Mouse (Mus musculus) Patski (cell line): ENCODE data around the gene Trappc2l. TPM values are rescaled to one million over a fixed set of nuclear protein-coding genes. Genes with fewer than 3 reads are reported as not detected.

ENCODE experiments used
- ATAC-seq: fragments of 100-300 bp; one replicate; pipeline ENCODE4 v1.8.0; 2021
- CTCF ChIA-PET: fragments of 350-600 bp; sonication (Branson Sonifier 250); formaldehyde crosslinking; loops from one replicate; lab custom pipeline; 2022; ENCODE audit warnings: inconsistent platforms; lab: Charles Lee
- POLR2A ChIA-PET: fragments of 350-600 bp; sonication (Branson Sonifier 250); formaldehyde crosslinking; loops from one replicate; lab custom pipeline; 2022; ENCODE audit warnings: antibody characterized with exemption, inconsistent platforms; lab: Charles Lee
- DNase-seq: peaks from one replicate; pipeline ENCODE4 v3.0.0-alpha.2; 2011; ENCODE audit warnings: low read depth, low spot score
- H3K27me3 ChIP-seq: fragments of 371-371 bp; one replicate; pipeline ENCODE4 v1.5.1; 2021
- CTCF ChIP-seq: fragments of 100-300 bp; IDR thresholded peaks from one replicate; pipeline ENCODE4 v1.5.1; 2021
- in situ Hi-C: fragments of 300-500 bp; cut with MboI; formaldehyde crosslinking; loops from 3 replicates; pipeline ENCODE4 v1.11.1; 2018; ENCODE audit warnings: low pct_unique_long_range_greater_than_20kb, mixed read lengths
- polyA plus RNA-seq: library from polyadenylated mRNA; unstranded; gene quantifications from one replicate; pipeline ENCODE4 v1.2.3, GENCODE M21; 2021

Trappc2l gene
- 99.5 TPM for polyA plus RNA-seq

DNA sequence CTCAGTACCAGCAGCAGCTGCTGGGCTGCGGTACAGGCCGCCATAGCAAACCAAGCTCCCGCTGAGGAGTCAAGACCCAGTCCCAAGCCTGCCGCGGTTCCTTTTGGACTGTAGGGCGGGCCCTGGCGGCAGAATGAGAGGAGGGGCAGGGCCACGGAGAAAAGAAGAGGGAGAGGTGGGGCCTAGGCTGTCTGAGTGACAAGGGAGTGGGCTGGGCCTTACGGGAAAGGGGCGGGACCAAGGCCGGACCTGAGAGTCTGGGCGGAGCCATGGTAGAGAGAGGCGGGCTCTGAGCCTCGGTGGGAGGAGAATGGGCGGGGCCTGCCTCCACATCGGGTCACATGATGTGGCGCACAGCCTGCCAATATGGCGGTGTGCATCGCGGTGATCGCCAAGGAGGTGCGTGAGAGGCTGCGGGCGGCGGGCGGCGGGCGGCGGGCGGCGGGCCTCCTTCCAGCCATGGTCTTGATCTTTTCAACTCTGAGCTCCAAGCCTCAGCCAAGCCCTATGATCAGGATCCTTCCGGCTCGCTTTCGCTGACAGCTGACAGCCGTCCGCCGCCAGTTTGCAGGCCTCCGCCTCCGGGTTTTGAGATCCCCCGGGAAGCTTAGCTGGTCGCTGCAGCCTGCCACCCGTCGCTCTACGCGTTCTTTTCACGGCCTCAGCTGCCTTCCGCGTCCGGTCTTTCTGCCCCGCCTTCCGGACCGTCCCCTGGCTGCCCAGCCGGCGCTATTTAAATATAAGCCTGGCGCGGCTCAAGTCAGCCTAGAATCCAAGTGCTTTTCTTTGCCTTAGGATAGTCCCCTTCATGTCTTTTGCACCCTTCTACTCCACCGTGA lies at the start of gene Trappc2l, which contains the start of gene Galns:
TSS of gene Trappc2l (plus strand) at position 346 of the 839 bp plus-strand sequence.
TSS of gene Galns (minus strand) at position 169 of the 839 bp plus-strand sequence.
- in situ Hi-C loops, result no loop called here
- peak; percentile 93 for ATAC-seq
- TF ChIP-seq CTCF, result no peak
- DNase-seq, result peak; percentile 86
- H3K27me3 ChIP-seq, result no peaks in the 10 kb centered on the region
- CTCF ChIA-PET, result interaction anchor here (2.4 kb wide), 1 partner anchor 43 kb away, joined by 6 read pairs; the partner anchor contains the start of gene Cdt1
- POLR2A ChIA-PET, result interaction anchor here (1.3 to 3.8 kb wide), 3 partner anchors 11 to 44 kb away, joined by 4 to 26 read pairs (median 13); partner anchors contain the start of genes Aprt, Cdt1 and Pabpn1l

DNA sequence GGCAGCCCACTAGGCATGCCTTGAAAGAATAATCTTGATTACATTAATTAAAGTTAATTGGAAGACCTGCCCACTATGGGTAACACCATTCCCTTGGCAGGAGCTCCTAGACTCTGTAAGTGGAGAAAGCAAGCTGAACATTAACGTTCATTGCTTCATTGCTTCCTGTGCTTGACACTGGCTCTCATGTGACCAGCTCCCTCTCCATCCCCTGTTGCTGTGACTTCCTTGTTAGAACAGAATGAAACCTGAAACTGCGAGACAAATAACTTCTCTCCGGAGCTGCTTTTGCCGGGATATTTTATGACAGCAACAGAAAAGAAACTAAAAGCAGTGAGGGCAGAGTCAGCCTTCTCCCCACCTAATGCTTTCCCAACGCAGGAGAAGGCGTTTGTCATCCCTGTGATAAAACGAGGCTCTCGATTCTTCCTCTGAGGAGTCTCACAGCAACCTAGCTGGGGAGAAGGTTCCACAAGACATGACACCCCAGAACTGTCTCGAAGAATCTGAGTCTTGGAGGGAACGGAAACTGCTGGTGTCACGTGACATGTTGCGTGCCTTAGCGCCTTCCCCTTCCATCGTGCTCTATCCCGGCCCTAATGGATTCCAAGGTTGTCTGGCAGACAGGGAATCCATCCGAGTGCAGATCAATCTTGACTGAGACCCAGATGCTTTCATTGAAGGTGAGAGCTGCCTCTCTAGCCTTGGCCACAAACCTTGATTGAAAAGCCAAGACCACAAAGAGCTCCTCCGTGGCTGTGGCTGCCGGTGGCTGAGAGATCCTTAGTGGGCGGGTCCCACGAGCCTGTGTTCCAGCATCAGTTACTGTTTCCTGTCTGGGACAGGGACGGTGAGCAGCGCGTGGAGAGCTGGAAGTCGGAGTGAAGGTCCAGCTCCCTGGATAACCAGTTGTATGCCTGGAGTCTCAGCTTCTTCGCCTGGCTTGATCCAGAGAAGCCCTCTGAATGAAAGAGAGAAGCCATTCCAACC lies 46.8 kb upstream of the Trappc2l start:
- ChIA-PET CTCF (interaction anchor here (1.6 kb wide), 1 partner anchor 9 kb away, joined by 3 read pairs; no protein-coding TSS in a partner anchor), POLR2A (interaction anchor here (1.2 kb wide), 1 partner anchor 15 kb away, joined by 3 read pairs; no protein-coding TSS in a partner anchor)
- H3K27me3 ChIP-seq, result no peaks in the 10 kb centered on the region
- in situ Hi-C loops, result no loop called here
- no peak for DNase-seq
- ATAC-seq, result no peak
- TF ChIP-seq CTCF, result no peak

GRCm38 (mm10) chr8:122566766-122567165 lies 44.7 kb upstream of the Trappc2l start:
- TF ChIP-seq CTCF, result no peak
- peak; percentile 8 for ATAC-seq
- in situ Hi-C loops, result no loop called here
- ChIA-PET CTCF (interaction anchor here (1.2 kb wide), 2 partner anchors 25 to 123 kb away, joined by 3 to 4 read pairs; partner anchors contain the start of gene Mvd), POLR2A (interaction anchor here (0.9 to 4.0 kb wide), 5 partner anchors 10 to 44 kb away, joined by 3 to 13 read pairs (median 4); partner anchors contain the start of genes Aprt, Galns and Trappc2l)
- H3K27me3 ChIP-seq, result no peaks in the 10 kb centered on the region
- no peak for DNase-seq

GRCm38 (mm10) chr8:122567361-122568108 lies 43.9 kb upstream of the Trappc2l start, which contains the start of gene Cdt1:
Gene Cdt1, plus strand, starts transcription at chr8:122568015.
- DNase-seq (peak; percentile 68), ATAC-seq (peak; percentile 65)
- in situ Hi-C loops, result no loop called here
- POLR2A ChIA-PET, result interaction anchor here (1.1 to 4.0 kb wide), 4 partner anchors 9 to 44 kb away, joined by 3 to 13 read pairs (median 8); partner anchors contain the start of genes Aprt, Galns and Trappc2l
- no peaks in the 10 kb centered on the region for H3K27me3 ChIP-seq
- CTCF ChIA-PET, result interaction anchor here (1.2 to 2.6 kb wide), 3 partner anchors 26 to 124 kb away, joined by 3 to 6 read pairs (median 4); partner anchors contain the start of genes Galns, Mvd and Trappc2l
- TF ChIP-seq CTCF, result no peak

DNA sequence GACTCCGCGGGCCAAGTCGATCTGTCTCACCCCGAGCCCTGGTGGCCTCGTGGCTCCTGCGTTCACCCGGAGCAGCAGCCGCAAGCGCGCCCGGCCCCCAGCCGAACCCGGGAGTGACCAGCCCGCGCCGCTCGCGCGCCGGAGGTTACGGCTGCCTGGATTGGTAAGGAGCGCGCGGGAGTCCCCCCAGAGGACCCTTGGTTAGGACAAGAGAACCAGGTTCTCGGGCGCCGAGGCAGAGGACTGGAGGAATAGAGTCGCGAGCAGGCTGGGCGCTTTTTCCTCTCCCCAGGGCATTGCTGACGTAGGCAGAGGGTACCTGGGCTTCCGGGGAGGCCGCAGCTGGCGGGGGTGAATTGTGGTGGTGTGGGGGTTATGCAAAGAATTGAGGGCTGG lies 43.3 kb upstream of the Trappc2l start:
- ChIA-PET POLR2A (interaction anchor here (1.1 to 4.0 kb wide), 3 partner anchors 8 to 43 kb away, joined by 4 to 13 read pairs (median 11); partner anchors contain the start of genes Aprt, Galns and Trappc2l), CTCF (interaction anchor here (2.6 kb wide), 1 partner anchor 42 kb away, joined by 6 read pairs; the partner anchor contains the start of genes Galns and Trappc2l)
- TF ChIP-seq CTCF, result no peak
- in situ Hi-C loops, result no loop called here
- peak; percentile 1 for ATAC-seq
- DNase-seq, result no peak
- no peaks in the 10 kb centered on the region for H3K27me3 ChIP-seq

DNA sequence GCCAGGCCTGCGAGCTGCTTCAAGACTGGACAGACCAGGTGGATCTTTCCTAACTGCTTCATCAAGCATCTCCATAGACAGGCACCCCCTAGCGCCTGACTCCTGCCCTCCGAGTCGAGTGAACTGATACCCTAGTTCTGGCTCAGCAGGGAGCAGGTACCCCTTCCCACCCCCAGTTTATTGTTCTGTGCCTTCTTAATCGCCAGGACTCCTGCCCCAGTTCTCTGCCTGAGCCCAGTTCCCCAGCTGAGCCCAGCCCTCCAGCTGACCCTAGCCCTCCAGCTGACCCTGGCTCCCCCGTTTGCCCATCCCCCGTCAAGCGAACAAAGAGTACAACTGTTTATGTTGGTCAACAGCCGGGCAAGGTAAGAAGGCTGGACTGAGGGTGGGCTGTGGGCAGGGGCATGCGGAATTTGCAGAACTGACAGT lies 42.5 kb upstream of the Trappc2l start:
- no peak for DNase-seq
- ChIA-PET CTCF (interaction anchor here (2.6 kb wide), 1 partner anchor 42 kb away, joined by 6 read pairs; the partner anchor contains the start of genes Galns and Trappc2l), POLR2A (interaction anchor here (4.0 kb wide), 1 partner anchor 42 kb away, joined by 13 read pairs; the partner anchor contains the start of genes Galns and Trappc2l)
- no peak for ATAC-seq
- in situ Hi-C loops, result no loop called here
- no peaks in the 10 kb centered on the region for H3K27me3 ChIP-seq
- no peak for TF ChIP-seq CTCF

DNA sequence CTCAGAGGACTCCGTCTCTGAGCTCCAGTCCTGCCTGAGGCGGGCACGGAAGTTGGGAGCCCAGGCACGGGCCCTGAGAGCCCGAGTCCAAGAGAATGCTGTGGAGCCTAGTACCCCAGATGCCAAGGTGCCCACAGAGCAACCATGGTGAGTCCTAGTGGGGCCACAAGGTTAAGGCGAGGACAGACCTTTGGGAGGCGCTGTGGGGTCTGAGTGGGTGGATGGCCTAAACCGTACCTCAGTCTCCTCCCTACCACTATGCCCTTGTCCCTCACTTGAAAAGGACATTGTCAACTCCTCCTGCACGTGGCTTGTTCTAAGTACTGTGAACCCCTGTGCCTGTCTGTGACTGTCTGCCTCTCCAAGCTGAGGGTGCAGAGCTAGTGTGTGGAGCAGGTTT lies 42.1 kb upstream of the Trappc2l start:
- DNase-seq (no peak), ATAC-seq (no peak)
- TF ChIP-seq CTCF, result no peak
- in situ Hi-C loops, result no loop called here
- POLR2A ChIA-PET, result interaction anchor here (4.0 kb wide), 1 partner anchor 41 kb away, joined by 13 read pairs; the partner anchor contains the start of genes Galns and Trappc2l
- CTCF ChIA-PET, result interaction anchor here (2.6 kb wide), 1 partner anchor 41 kb away, joined by 6 read pairs; the partner anchor contains the start of genes Galns and Trappc2l
- H3K27me3 ChIP-seq, result no peaks in the 10 kb centered on the region

DNA sequence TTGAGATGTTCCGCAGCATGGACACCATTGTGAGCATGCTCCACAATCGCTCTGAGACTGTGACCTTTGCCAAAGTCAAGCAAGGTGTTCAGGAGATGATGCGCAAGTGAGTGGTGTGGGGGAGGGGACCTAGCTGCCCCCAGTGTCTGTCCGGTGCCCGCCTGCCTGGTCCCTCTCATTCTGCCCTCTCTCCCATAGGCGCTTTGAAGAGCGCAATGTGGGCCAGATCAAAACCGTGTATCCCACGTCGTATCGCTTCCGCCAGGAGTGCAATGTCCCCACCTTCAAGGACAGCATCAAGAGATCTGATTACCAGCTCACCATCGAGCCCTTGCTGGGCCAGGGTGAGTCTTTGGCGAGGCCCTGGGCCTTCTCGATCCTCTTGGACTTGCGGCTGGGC lies 41.4 kb upstream of the Trappc2l start:
- no peak for ATAC-seq
- in situ Hi-C loops, result no loop called here
- ChIA-PET CTCF (interaction anchor here (2.6 kb wide), 1 partner anchor 40 kb away, joined by 6 read pairs; the partner anchor contains the start of genes Galns and Trappc2l), POLR2A (no interaction called here)
- no peak for DNase-seq
- TF ChIP-seq CTCF, result no peak
- H3K27me3 ChIP-seq, result no peaks in the 10 kb centered on the region

DNA sequence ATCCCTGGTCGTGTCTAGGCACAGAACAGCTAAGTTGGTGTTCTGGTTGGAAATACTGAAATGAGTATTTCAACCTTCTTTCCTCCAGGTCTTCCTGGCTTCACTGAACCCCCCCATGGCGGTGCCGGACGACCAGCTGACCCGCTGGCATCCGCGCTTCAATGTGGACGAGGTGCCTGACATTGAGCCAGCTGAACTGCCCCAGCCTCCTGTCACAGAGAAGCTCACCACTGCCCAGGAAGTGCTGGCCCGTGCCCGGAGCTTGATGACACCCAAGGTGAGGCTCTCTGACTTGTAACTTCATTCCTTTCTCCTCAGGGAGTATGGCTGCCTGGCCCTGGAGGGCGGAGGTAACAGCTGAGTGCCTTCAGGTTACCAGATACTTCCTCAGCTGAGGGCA lies 40.3 kb upstream of the Trappc2l start:
- ATAC-seq, result no peak
- TF ChIP-seq CTCF, result no peak
- no peak for DNase-seq
- in situ Hi-C loops, result no loop called here
- no peaks in the 10 kb centered on the region for H3K27me3 ChIP-seq
- ChIA-PET CTCF (no interaction called here), POLR2A (no interaction called here)
